Mouse (Mus musculus): Measurements from ENCODE around the gene Smim15. TPM values are rescaled to one million over a fixed set of nuclear protein-coding genes. Genes with fewer than 3 reads are reported as not detected.

Smim15 gene
- 35.6 TPM for polyA plus RNA-seq (2017; shearing (Covaris generic))

GRCm38 (mm10) chr13:108044222-108044941 lies at the start of gene Smim15:
Smim15 (plus strand) TSS chr13:108044446.

Other genes starting within 250 kb of the Smim15 start
- 12.6 TPM for gene Ndufaf2, start 114.2 kb downstream of the Smim15 start, polyA plus RNA-seq (2017; shearing (Covaris generic))
- 8.3 TPM for gene Ercc8, start 114.3 kb downstream of the Smim15 start, polyA plus RNA-seq (2017; shearing (Covaris generic))
- gene Elovl7, start 170.0 kb downstream of the Smim15 start, polyA plus RNA-seq (2017; shearing (Covaris generic)), result 1.2 TPM